Mouse (Mus musculus): ENCODE results near the gene Snai3.

Gene Snai3

DNA sequence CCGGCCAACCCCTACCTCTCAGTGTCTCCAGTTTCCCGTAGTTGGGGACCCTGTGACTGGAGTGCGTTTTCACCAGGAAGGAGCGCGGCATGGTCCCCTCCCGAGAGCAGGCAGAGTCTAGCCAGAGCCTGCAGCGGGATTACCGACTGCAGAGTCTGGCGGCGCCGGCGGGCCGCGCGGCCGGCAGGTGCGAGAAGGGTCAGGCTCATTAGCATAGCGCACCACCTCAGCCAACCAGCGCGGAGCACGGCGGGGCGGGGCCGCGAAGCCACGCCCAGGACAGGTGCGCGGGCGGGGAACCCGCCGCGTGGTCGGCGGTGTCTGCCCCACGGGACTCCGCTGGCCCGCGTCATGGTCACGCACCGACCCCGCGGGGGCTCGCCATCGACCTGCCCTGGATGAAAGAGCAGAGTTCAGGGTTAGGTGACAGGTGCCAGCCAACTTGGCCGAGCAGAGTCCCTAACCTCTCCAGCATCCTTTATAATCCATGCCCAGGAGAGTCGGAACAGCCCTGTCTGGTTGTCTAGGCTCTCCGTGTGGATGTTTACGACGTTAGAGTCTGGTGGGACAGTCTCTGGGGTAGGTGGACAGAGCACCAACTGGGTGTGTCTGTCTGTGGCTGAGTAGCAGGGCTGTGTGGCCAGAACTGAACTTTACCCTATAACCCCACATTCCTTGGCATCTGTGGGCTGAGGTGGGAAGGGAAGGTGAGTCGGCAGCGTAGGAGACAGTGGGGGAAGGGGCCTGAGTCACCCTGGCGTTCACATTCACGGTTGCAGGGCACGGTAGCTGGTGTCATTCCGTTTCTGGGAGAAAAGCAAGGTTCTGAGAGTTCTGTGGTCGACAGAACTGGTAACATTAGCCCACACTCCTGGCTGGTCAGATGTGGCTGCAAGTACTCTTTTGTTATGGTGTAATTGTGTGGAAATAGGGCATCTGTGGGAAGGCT lies at the start of gene Snai3:
Snai3 (minus strand) TSS at position 210 of the 949 bp plus-strand sequence.
- DNase-seq = peak; percentile 80

DNA sequence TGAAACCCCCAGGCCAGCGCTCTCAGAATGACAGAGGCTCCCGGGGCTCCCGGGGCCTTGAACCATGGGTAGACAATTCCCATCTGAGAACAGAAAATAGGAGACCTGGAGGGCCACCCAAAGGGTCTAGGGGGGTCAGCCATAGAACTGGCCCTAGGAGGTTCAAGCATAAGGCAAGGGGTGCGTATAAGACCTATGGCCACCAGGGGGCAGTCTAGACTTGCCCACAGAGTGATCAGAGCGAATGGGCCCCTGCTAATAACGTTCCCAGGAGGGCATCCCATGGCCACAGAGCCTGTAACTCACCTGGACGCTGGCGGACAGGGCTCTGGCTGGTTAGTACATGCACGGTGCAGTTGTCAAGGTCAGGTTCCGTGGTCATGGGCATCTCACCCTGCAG lies 40.3 kb upstream of the Snai3 start:
- DNase-seq = peak; percentile 91

DNA sequence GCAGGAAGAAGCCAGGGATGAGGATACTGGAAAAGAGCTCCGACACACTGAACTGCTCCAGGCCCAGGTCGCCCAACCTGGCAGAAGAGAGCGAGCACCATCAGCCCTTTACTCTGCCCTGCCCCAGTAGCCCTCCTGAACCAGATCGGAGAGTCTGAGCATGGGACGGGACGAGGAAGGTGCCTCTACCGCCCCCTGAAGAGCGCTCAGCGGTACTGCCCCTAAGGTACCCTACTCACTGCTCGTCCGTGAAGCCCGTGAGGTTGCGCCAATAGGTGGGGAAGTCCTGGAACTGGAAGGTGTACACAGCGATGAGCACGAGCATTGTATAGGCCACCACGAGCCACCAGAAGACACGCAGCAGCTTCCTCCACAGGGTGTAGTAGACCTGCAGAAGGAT lies 37.4 kb upstream of the Snai3 start:
- DNase-seq = no peak

DNA sequence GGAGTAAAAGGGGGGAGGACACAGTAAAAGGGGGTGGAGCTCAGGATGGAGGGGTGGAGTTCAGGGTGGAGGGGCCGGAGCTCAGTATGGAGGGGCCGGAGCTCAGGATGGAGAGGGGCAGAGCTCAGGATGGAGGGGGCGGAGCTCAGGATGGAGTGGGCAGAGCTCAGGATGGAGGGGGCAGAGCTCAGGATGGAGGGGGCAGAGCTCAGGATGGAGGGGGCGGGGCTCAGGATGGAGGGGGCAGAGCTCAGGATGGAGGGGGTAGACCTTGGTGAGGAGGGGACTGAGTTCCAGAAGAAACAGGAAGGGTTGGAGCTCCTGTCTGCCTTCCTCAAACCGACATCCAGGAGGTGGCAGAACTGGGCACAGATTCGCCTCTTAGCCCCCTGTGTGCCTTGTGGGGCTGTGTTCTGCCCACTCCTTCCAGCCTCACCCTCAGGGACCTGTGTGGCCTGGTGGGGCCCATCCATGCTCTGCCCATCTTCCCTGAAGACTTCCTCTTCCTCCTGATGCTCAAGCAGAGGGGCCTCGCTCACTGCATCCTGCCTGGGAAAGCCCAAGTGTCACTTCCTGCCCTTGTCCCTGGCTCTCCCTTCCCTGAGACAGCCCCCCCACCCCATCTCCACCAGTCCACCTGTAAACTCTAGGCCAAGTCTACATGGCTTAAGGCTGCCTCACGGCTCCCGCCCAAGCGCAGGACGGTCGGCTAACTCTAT lies 36.6 kb upstream of the Snai3 start:
- DNase-seq = peak; percentile 73

DNA sequence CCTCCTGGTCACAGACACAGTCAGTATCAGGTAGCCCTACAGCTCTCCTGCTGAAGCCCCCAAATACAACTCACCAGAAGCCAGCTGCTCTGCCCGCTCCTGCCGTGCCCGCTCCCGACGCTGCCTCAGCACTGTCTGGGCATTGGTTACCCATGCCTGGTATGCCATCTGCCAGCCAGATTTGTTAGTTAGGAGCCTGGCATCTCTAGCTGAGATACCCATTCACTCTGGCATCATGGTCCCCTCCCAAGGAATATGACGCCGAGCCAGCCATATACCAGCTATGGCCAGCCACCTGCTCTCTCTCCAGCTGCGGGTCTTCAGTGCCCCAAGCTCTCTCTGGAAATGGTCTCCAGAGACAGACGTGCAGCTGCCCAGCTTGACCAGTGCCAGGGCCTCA lies 27.9 kb upstream of the Snai3 start:
- DNase-seq = no peak

DNA sequence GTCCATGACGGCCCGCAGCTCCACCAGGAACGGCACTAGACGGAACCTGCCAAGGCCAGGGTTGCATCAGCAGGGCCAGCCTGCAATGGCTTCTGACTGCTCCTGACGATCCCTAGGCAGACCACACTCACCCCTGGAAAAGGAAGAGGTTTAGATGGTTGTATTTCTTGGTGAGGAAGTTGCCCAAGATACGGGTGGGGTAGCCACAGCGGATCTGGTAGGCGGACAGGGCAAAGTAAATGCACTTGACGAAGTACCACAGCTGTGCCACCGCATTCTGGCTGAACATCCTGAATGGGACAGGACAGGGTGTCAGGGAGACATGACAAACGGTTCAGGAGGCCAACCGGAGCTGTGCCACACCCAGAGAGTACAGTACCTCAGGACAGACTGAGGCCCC lies 24.3 kb upstream of the Snai3 start:
- DNase-seq = no peak

DNA sequence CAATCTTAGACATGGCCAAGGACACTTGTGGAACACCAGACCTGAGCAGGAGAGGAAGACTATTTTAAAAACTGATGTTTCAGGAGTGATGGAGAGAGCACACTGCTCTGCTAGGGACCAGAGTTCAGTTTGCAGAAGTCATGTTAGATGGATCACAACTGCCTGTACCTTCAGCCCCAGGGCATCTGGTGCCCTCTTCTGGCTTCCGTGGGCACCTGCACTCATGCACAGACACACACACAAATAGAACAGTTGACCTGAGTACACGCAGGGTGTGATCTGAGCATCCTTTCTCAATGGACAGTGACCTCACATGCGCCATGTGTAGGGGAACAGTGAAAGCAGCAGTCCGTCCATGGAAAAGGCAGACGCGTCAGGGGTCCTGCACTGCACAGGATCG lies 23.3 kb upstream of the Snai3 start:
- no peak for DNase-seq

DNA sequence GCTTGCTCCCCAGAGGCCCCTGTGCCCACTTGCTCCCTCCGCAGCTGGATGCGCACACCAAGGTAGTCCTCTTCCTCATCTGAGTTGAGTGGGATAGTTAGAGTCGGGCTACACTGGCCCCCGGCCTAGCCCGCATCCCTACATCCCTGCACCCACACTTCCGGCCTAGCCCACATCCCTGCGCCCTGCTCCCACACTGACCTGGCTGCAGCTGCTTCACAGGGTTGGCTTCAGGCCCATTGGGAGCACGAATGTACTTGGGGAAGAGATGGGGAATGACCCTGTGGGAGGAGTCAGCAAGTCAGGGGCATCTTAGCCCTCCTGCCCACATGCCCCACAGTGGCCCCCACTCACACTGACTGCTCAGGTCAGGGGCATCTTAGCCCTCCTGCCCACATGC lies 21.9 kb upstream of the Snai3 start:
- no peak for DNase-seq

DNA sequence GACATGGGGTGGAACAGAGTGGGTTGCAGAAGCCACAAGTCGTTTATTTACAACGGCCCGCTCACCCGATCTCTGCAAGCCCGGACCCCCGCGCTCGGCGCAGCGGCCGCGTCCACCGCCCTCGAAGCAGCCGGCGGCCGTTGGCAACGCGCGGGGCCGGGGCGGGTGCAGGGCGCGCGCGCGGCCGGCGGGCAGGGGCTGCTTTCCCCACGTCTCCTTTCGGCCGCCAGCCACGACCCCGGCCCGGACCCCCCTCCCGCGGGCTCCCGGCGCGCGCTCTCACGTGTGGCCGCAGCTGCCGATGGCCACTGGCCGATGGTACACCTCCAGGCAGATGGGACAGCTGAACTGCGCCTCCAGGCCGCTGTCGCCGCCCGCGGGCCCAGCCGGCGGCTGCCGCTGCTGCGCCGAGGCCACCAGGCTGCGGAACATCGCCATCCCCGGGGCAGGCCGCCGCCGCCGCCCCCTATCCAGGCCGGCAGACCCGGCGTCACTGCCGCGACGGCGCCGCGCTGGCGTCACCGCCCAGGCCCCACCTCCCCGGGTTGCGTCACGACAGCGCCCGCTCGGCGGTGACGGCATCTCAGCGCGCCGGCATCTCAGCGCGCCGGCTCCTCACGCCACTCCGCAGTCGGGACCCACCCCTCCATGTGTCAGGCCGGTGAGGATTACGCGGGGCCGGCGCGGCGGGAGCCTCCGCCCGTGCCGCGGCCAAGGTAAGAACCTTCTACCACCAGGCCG lies 15.2 kb upstream of the Snai3 start, which contains the start of the genes Rnf166 and Ctu2:
Rnf166 (minus strand) TSS at position 485 of the 741 bp plus-strand sequence.
Ctu2 (plus strand) TSS at position 564 of the 741 bp plus-strand sequence.
- peak; percentile 96 for DNase-seq

DNA sequence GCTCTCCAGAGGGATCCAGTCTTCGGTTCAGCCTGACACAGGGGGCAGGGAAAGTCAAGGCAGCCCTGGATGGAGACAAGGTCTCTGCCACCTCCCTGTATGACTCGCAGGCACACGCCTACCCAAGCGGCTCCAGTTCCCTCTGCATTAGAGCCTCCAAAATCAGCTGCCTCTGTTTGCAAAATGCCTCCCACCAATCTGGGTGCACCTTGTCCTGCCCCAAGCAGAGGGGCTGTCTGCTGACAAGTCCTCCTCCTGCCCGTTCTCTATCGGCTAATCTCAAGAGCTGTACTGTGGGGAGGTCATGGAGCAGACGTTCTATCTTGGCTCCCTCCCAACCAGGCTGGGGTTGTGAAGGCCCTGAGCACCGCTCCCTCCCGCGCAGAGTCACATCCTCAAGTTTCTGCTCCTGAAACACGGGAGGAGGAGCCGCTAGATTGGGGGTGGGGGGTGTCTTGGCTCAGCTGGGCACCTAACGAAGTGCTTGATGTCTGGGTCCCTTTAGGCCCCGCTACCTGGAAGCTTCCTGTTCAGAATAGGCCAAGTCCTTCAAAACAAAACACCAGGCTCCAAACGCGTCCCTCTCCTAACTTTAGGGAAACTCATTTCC lies 14.5 kb upstream of the Snai3 start:
- peak; percentile 74 for DNase-seq

DNA sequence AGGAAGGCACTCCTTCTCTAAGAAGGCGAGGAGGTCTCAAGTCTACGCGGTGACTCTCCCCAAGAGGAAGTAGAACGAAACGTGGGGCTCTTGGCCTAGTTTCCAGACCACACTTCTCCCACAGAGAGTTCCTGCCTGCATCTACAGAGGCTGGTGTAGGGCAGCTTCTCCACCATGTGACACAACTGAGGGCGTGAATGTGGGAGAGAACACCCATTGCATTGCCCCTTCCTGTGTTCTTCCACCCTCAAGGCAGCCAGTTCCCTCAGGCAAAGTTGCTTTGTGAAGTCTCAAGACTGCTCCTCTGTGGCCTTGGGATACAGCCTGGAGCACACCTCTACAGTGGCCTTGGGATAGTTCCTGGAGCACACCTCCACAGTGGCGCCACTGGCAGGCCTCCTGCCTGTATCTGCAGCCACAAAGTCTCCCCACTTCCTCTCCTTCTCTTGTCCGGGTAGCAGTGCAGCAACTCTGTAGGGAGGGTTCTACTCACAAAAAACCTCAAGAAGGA lies 13.4 kb upstream of the Snai3 start:
- DNase-seq = no peak

DNA sequence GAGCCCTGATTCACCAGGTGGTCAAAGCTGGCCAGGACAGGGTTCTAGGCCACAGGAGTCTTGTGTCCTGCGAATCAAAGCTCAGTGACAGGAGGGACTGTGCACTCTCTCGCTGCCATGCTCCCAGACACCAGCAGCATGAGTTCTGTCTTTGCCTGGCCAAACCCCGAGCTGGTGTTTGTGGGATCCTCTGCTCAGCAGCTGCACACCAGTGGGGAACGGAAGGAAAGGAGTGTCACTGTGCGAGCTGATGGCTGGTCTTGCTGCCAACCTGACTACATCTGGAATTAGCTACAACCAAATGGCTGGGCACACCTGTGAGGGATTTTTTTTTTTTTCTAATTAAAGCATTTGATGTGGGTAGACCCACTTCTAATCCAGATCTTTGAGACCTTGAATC lies 10.2 kb upstream of the Snai3 start:
- no peak for DNase-seq

DNA sequence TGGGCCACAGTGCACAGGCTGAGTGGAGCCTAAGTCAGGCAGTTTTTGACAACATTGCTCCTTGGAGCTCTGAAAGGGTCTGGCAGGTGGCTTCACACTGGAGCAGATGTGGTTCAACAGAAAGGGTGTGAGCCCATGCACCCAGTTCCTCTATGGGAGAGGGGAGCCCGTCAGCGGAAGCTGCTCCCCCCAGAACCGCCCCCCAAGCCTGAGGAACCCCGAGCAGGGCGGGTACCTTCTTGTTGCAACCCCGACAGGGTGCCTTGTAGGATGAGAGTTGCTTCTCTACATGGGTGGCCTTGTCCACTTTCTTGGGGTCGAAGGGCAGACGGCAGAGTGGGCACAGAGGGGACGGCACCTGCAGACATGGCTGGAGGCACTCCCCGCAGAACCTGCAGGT lies 9.4 kb upstream of the Snai3 start:
- DNase-seq = no peak

DNA sequence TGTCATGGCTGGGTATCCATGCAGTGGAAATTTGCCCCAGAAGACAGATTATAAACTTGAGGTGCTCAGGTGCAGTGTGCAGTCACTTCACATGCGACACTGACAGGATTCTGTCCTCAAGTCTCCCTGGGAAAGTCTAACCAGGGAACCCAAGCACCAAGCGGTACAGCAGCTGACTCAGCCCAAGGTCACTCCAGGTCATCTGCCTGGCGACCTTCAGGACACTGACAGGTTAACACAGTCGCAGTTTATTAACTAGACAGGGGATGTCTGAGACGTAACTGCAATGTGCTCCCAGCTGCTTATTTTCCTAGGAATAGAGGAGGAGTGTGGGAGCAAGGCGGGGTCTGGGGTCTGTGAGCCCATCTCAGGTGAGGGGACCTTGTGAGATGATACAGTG lies 8.9 kb upstream of the Snai3 start:
- DNase-seq = no peak

DNA sequence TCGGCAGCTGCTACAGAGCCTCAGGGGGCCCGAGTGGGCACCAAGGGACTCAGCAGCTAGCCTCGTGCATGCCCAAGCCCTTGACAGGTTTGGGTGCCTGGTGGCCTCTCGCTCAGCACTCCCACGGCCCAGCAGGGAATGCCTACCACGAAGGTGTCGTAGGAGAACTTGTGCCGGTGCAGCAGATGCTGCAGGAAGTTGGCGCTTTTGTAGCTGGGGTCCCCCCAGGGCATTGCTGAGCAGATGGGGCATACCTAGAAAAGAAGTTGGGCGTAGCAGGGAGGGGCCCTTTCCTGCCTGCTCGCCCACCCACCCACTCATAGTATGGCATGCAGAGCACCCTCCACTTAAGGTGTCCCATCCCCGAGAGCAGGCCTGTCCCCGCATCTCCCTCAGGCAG lies 7.3 kb upstream of the Snai3 start:
- no peak for DNase-seq

DNA sequence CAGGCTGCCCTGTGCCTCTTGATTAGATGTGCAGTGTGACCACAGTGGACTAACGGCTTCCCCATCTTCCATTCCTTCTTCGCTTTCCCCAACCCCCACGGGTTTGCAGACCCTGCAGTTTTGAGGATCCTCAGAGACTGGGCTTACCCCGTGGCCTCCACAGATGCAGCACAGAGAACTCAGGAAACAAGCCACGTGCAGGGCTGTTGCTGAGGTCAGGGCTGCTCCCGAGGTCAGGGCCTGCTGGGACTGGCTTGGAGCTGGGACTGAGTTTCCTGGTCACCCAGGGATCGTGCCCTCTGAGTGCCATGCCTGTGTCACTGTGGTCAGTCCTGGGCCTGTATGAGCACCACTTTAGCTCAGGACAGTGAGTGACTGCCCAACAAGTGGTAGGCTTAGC lies 4.5 kb upstream of the Snai3 start:
- no peak for DNase-seq

DNA sequence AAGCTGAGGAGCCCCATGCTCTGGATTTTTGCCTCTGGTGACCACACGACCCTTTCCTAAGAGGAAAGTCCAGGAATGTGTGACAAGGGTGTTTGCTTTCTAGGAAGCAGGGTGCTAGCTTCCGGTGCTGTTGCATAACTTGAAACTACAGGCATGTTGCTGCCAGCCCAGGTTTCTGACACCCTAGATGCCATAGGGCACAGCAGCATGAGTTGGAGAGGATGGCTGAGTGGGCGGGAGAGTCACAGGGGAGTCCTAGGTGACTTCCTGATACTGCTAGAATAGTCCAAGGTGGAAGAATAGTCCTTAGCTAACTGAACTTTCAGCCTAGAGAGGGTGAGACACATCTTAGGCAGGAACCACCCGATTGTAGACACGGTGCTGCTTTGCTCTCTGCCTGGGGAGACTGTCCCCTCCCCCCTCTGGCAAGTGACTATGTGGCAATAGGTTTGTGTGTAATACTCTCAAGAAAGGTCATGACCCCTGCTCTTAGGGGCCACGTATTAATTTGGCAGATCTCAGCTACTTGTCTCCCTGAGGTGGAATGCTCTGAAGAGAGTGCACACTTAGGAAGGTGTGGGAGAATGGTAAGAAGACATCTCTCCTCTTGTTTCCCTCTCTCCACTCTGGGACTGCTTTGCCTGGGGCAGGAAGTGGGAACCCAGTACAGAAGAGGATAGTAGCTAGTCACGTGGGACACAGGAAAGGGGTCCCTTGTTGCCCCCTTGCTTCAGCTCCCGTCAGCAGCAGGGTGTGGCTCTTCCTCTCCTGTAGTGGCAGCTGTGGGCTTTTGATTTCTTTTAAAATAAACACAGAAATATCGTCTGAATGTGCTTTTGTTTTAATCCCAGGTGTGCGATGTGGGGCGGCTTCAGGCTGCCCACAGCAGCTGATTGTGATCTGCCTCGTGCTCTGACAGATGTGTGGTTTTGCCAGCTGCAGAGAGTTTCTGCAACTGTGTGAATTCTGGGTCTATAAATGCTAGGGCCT lies 3.4 kb upstream of the Snai3 start:
- DNase-seq = no peak

DNA sequence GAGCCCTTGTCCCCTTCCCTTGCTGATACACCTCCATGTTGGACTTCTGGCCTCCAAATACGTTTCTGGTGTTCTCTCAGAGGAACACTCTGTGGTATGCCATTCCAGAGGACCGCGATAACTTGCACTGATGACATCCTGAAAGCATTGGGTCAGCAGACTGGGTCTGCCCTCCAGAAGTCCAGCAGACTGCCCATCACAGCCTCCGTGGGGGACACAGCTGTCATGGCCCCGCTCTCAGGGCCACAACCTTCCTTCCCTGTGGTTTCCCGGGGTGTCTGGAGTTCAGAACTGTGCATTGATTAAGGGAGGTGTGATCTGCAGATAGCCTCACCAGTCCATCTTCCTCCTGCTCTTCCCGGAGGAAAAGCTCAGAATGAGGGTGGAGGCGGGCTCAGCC lies 2.0 kb upstream of the Snai3 start:
- no peak for DNase-seq

DNA sequence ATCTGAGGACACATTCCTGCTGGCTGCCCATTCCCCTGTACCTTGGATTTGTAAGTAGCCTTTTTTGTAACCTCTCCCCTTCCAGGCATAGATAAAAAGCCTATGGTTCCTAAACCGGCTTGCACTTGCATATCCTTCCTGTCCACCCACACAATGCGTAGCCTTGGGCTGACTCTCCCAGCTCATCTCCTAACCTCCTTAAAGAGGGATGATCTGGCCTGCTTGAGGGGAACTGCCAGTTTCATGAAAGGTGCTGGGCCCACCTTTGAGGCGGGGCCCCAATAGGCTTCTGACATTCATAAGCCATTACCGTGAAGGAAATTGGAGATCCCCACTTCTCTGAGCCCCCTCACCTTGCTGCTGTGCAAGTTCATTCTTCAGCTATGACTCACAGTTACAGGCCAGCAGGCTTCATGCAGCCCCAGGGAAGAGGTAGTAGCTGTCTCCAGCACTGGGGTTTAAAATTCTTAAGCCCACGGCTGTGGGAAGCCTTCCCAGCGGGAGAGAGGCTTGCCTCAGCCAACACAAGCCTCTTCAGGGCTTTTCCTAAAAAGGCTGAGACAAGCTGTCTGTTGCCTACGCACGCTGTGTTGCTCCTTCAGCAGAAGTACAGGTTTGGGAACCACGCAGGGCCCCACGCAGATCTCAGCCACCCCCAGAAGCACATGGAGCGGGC lies 1.1 kb upstream of the Snai3 start:
- no peak for DNase-seq

DNA sequence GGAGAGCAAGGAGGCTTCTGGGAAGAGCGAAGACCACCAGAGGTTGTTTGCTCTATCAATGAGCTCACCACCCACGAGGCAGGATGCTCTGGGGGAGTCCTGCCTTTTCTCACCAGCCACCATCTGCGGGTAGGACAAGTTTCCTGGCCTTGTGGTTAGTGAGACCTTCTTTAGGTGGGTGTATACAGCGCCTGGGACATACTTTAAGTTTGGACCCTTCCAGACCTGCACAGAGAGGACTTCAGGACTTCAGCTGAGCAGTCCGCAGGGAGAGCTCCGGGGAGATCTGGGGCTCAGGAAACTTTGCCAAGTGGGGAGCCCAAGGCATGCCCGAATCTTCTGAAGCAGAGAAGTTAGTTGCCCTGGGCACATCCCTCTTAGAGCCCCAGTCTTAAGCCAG lies 543 bp downstream of the Snai3 start:
- no peak for DNase-seq

All from kidney, postnatal 10 days (tissue).